Mouse (Mus musculus) mouse embryonic stem cell (cell line): Measurements from ENCODE around the gene Arhgef19.

Source experiments
- in situ Hi-C, 2 experiments: fragments of 300-500 bp; cut with MboI; formaldehyde crosslinking; loops; 1 replicate in 1 of 2; 3 replicates in 1 of 2; pipeline ENCODE4 v1.14.3; 2019 to 2020; ENCODE audit warnings: low sequenced_read_pairs in 2 of 2, low pct_unique_long_range_greater_than_20kb in 1 of 2, mixed read lengths in 1 of 2; ENCODE audit not compliant: unreplicated experiment in 1 of 2

Arhgef19 gene

DNA sequence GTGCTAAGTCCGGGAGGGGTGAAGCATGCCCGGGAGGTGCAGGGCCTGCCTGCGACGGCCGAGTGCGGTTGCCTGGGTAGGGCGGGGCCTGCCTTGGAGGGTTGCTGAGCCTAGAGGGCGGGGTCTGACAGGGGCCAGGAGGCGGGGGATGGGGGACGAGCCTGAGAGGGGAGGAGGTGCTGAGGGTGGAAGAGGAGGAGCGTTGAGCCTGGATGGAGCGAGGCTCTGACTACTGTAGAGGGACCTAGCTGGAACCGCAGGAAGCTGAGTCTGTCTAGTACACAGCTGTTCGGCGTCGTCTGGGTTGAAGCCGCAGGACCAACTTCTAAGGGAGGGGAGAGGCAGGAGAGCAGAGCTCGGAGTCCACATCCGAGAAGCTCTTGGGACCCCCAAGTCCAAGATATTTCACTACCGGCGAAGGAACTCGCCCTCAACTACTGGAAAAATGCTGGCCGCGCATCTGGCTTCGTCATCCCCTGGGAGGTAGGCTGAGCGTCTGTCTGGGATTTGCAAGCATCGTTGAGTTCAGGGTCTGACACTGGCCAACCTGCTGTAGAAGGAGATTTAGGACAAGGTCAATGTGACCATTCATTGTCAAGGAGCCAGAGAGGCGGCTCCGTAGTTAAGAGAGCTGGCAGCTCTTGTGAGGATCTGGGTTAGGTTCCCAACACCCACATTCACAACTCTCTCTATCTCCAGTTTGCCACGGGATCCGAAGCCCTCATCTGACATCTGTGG lies at the start of gene Arhgef19:
Gene Arhgef19 (plus strand): TSS at position 112 of the 738 bp plus-strand sequence.
- in situ Hi-C loops: no loop called here

- in situ Hi-C loops: no loop called here
These were observed 48.0 kb upstream of the Arhgef19 start for GRCm38 (mm10) chr4:141191294-141191693.

- in situ Hi-C loops: no loop called here
These were observed 44.7 kb upstream of the Arhgef19 start for GRCm38 (mm10) chr4:141194553-141194952.

- in situ Hi-C loops: no loop called here
These were observed 42.2 kb upstream of the Arhgef19 start for GRCm38 (mm10) chr4:141196981-141197685.

DNA sequence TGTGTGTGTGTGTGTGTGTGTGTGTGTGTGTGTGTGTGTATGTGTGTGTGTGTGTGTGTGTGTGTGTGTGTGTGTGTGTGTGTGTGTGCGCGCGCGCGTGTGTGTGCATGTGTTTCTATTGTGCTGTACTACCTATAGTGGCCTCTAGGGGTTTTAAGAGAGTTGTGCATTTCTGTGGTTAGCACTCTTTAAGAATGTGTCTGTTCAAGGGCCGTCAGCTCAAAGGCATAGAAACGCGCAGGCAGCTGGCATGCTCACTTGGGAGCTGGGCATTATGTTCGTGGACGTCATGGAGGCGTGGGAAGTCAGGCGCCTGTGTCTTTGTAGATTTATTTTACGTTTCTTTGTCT lies 41.6 kb upstream of the Arhgef19 start:
- in situ Hi-C loops: no loop called here

DNA sequence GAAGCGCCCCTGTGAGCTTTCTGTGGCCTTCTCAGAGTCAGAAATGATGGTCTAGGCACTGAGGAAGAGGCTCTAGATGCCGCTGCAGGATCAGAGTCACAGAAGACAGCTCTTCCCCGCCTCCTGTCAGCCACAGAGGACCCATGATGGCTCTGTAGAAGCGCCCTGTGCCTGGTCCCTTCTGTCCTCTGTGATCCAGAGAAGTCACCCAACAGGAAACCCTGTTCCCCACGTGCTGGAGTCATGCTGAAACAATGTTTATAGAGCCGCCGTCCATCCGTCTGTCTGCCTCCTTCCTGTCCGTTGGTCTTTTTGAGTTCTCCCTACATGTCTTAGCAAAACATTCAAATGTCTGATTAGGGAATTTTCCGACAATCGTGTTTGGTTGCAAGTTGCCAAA lies 38.4 kb upstream of the Arhgef19 start:
- in situ Hi-C loops: no loop called here

GRCm38 (mm10) chr4:141202192-141202591 lies 37.1 kb upstream of the Arhgef19 start:
- in situ Hi-C loops: no loop called here

DNA sequence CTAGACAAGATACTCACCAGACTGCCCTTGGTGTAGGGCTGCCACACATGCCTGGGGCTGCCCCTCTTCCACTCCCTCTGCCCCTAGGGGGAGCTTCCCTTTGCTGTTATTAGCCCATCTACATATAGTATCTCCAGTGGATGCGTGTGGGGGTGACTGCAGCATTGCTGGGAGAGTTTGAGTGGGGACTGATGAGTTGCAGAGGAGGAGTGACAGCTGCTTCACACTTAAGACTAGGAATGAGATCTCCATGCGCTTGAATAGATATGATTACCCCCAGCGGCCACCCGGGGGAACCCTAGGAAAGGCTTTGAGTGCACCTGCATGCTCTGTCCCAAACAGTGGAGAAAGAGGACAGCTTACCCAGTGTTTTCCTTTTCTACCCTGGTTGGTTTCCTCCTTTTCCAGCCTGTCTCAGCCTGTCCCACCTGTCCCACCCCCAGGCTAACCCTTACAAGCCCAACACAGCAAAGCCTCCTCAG lies 34.7 kb upstream of the Arhgef19 start:
- in situ Hi-C loops: no loop called here

- in situ Hi-C loops: no loop called here
These were observed 32.2 kb upstream of the Arhgef19 start for GRCm38 (mm10) chr4:141207081-141207480.

- in situ Hi-C loops: no loop called here
These were observed 28.6 kb upstream of the Arhgef19 start for GRCm38 (mm10) chr4:141210524-141211219.

- in situ Hi-C loops: no loop called here
These were observed 27.7 kb upstream of the Arhgef19 start for GRCm38 (mm10) chr4:141211646-141212045.

GRCm38 (mm10) chr4:141212892-141213291 lies 26.4 kb upstream of the Arhgef19 start:
- in situ Hi-C loops: no loop called here

GRCm38 (mm10) chr4:141213342-141213741 lies 26.0 kb upstream of the Arhgef19 start:
- in situ Hi-C loops: no loop called here

DNA sequence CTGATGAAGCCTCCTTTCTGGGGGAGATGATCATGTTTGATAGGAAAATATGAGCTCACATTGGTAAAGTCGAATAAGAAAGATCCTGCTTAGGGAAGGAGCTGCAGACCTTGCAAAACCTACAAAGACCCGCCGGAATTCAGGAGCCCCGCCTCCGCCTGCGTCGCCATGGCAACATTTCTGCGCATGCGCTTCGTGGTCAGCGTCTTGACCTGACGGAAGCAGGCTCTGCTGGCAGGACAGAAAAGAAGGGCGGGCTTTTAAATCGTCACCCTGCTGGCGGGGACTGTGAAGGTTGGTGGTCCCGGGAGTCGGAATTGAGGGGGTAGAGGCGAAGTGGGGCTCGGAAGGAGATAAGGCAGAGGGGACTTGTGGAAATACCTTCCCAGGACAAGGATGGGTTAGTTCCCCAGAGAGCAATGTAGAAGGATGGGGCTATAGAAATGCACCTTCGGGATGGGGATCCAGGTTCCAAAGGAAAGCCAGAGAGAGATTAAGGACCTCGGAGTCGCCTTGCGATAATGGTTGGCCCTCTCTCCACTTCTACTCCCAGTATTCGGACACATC lies 25.4 kb upstream of the Arhgef19 start, which contains the start of gene Rsg1:
Gene Rsg1 (plus strand): TSS at position 187 of the 567 bp plus-strand sequence.
- in situ Hi-C loops: no loop called here

DNA sequence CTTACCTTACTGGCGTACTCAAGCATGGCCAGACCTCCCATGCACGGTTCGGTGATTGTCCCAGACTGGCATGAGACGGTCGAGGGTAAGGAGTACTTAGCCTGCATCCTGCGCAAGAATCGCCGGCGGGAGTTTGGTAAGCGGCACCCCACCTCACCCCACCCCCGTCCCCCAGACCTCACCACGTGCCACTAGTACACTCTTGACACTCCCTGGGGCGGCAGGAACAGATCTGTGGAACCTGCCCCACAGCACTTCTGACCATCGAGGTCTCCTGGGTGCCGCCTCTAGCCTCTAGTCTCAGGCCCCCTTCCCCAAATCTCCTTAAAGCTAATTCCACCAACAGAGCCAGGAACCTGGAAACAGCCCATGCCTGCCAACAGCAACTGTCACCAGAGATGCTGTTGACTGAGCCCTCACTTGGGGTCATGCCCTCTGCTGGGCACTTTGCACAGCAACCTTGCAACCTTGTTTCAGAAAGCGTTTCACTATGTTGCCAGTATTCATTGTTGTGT lies 24.9 kb upstream of the Arhgef19 start:
- in situ Hi-C loops: no loop called here

- in situ Hi-C loops: no loop called here
These were observed 19.6 kb upstream of the Arhgef19 start for GRCm38 (mm10) chr4:141219583-141220213.

GRCm38 (mm10) chr4:141221848-141222247 lies 17.5 kb upstream of the Arhgef19 start:
- in situ Hi-C loops: no loop called here

- in situ Hi-C loops: no loop called here
These were observed 16.5 kb upstream of the Arhgef19 start for GRCm38 (mm10) chr4:141222752-141223151.
